Mouse (Mus musculus) lung, adult 2 months (tissue): ENCODE results near the gene Rasgrp3.

Experiments used
- CTCF ChIP-seq: fragments of 200-500 bp; IDR thresholded peaks from 2 replicates; pipeline ENCODE4 v1.5.1; 2011; ENCODE audit warnings: mild to moderate bottlenecking, low read length, control low read depth; ENCODE audit not compliant: insufficient read depth
- POLR2A ChIP-seq: fragments of 200-500 bp; IDR thresholded peaks from 2 replicates; pipeline ENCODE4 v1.6.1; 2011; ENCODE audit warnings: low read depth, mild to moderate bottlenecking, control low read depth, low read length, borderline replicate concordance; ENCODE audit errors: extremely low read depth

DNA sequence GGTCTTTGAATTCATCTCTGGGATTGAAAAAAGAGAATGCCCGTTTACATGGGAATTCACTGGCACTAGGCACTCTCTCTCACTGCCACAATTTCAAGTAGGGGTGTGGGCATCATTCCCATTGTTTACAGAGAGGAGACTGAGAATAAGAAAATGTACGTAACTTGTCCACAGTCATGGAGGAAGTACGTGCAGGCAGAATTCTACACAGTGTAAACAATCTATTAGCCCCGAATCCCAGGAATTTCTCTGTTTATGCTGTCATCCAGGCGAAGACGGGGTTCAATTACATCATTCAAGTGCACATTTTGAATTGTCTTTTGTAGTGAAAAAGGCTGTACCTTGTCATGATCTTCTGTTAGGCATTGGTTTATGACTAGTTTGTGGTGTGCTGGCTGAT, 34.6 kb downstream of the Rasgrp3 start:
- TF ChIP-seq CTCF (no peak), POLR2A (no peak)
